Mouse (Mus musculus): Measurements from ENCODE around the gene Gm10518.
A peak's percentile ranks its signal among the peaks of the same experiment; 100 is the strongest.
"Not testable (repeated sequence)": the region's sequence is repeated elsewhere in the genome, so short reads cannot be mapped to it uniquely, and the experiment has no call there.

The Gm10518 gene

DNA sequence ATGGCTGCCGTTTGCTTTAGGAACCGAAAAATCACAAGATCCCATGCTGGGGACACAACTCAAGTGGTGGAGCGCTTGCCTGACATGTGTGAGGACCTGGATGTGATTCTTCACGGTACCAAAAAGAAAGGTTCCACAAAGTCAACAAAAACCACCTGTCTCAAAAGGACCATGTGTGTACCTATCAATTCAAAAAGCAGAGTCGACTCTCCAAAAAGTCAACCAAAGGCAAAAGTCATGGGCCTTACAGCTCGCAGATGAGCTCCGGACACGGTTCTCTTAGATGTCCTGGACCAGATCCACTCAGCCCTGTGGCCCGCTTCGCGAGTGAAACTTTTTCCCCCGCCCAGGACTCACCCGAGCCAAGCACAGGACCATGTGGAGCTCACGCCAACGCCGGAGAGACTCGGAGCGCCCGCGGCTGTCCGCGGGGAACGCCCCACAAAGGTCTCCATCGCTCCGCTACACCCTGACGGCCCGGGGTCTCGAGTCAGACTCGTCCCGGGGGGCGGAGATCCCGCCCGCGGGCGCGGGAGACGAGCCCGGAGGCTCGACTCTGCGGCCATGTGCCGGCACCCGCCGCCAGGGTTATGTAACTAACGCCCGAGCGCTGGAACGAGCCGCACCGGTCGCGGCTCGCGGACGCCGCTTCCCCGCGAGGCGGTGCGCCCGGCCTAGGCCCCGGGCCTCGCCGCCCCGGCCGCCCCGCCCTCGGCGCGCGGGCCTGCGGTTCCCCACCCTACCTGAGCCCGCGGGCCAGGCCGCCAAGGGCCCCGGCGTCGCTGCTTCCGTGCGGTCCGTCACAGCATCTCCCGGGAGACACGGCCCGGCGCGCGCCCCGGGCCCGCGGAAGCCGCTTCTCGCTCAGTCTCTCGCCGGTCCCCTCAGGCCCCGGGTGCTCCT is at the start of gene Gm10518:
TSS of gene Gm10518 (plus strand) at position 767 of the 903 bp plus-strand sequence.
- peak; percentile 52 for DNase-seq (ENCODE audit: low spot score)

DNA sequence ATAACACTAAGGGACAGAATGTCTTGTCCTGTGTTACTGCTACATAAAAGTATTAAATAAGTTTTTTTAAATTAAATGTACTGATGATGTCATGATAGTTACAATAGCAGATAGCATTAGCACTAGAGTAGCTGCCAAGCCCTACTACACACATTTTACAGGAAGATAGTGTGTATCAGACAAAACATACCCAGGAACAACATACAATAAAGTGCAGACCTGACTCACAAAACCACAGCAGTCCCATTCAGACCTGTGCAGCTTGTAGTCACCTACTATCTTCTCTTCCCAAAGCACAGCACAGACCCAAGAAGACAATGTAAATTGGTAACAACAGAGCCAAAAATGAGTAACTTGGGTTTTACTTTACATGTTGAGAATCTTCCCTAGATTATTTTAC is 46.7 kb upstream of the Gm10518 start:
- DNase-seq (ENCODE audit: low spot score) = no peak

DNA sequence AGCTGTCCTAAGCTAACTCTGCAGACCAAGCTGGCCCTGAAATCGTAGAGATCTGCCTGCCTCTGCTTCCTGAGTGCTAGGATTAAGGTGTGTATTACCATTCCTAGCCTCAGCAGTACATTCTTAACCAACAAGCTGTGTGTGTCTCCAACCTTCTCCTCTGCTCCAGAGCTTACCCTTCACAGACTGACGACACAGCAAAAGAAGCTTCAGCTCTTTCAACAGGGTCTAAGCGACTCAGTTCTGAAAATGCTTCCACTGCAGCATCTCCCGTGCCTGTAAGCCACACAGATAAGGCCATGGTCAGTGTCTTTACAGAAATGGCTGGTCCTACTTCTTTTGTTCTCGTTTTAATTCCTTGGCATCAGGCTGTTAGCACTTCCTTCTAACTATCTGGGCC is 43.1 kb upstream of the Gm10518 start:
- no peak for DNase-seq (ENCODE audit: low spot score)

DNA sequence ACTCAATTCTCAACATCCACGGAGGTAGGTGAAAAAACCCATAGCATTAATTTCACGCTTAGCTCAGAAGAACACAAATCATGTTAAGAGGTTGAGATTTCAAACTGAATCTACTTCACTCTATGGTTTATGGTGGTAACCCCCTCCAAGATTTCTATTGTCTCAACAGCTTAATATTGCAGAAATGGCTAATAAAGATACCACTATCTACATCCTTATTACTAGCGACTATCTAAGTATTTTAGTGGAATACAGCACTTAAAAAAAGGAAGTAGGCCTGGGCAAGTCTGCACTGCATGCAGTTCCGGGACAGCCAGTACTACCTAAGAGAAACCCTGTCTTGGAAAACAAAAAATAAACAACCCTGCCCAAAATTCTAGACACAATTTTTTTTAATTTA is 42.6 kb upstream of the Gm10518 start:
- DNase-seq (ENCODE audit: low spot score) = no peak

DNA sequence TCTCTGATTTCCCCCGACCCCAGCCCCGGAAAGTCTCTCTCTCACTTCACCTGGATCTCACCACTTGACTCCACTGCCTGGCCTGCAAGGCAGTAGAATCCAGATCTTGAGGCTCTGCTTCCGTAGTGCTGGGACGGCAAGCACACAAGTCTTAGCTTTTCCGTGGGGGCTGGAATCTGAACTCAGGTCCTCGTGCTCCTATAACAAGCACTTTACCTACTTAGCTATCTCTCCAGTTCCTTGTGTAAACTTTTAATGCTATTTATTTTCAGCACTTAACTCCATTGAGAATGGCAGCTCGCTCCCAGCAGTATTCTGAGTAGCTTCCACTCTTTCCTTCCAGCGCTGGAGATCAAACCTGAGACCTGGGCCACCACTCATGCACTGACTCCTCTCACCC is 26.3 kb upstream of the Gm10518 start:
- DNase-seq (ENCODE audit: low spot score) = no peak

DNA sequence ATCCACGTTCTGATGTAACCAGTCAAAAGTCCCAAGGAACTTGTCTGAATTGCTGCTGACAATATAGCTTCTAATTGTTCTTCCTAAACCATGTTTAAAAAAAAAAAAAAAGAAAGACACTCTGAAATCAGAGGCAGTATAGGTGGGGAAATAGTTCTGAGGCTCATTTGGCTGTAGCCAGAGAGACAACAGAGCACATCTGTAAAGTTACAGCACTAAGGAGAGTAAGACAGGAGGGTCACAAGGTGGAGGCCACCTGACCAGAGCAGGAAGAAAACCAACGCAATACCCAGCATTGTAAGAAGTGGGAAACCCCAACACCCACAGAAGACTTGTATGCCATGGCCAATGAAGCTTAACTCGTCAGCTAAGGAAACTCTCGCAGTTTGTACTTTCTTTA is 19.1 kb upstream of the Gm10518 start:
- no peak for DNase-seq (ENCODE audit: low spot score)

DNA sequence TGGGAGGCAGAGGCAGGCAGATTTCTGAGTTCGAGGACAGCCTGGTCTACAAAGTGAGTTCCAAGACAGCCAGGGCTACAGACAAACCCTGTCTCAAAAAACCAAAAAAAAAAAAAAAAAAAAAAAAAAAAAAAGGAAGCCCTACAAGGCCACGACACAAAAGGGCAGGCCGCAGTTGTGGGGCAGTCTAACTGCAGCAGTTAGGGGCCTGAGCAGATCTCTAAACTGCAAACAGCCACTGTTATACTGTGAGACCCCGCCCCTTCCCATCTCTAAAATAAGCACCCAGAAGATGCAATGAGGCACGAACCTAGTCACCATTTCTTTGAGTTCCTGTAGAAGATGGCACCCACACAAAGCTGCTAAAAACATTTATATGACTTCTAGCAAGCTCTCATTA is 17.7 kb upstream of the Gm10518 start:
- no peak for DNase-seq (ENCODE audit: low spot score)

DNA sequence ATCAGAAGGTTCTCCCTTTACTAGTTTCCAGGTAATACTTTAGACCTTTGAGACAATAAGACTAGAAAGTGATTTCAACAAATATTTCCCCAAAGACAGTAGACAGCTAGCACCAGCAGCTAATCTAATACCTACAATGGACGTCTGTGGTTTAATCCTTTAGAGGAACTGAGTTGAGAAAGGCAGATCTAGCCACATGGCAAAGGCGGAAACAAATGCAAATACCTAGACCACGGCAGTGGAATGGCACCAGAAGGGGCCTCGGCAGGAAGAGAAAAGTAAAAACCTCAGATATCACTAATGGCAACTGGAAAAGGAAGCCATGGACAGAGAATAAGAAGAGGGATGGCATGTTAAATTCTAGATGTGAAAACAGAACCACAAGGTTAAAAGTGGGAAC is 15.9 kb upstream of the Gm10518 start:
- DNase-seq (ENCODE audit: low spot score) = no peak

DNA sequence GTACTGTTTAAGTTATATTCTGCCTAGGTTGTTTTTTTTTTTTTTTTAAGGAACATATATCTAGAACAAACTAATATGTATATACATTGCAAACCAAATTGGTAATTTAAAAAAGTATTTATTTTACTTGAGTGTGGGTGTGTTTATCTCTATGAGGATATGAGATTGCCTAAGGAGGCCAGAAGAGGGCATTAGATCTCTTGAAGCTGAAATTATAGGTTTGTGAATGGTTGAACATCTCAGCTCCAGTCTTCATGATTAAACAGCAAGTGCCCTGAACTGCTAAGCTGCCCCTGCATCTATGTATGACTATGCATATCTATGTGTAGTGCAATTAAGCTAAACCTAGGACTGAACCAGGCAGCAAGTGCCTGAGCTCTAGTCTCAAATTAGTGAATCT is 4.4 kb upstream of the Gm10518 start:
- DNase-seq (ENCODE audit: low spot score) = no peak

DNA sequence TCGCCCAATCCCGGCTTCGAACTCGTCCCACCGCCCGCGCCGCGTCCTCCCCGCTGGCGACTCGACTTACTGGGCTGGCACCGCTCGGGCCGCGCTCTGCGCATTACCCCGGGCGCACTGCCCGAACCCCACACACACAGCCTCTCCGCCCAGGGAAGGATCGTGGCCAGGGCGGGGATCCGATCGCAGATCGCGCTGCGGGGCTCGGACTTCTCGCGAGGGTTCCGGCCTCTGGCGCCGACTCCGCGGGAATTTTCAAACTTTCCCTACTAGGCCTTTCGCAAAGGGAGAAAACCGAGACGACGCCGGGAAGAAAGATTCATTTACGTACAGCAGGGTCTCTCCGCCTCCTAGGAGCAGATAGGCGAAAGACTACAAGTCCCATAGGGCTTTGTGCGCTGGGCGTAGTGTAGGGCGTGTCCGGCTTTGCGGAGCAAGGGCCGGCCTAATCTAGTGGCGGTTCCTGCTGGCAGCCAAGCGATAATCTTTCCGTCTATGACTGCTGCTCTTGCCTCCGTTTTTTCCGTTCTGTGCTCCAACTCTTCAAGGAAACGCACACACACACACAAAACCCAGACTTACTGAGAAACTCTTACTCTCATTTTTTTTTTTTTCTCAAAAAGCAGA is 450 bp downstream of the Gm10518 start, which contains the start of gene Ahctf1:
TSS of gene Ahctf1 (minus strand) at position 168 of the 627 bp plus-strand sequence.
- DNase-seq (ENCODE audit: low spot score) = peak; percentile 97

DNA sequence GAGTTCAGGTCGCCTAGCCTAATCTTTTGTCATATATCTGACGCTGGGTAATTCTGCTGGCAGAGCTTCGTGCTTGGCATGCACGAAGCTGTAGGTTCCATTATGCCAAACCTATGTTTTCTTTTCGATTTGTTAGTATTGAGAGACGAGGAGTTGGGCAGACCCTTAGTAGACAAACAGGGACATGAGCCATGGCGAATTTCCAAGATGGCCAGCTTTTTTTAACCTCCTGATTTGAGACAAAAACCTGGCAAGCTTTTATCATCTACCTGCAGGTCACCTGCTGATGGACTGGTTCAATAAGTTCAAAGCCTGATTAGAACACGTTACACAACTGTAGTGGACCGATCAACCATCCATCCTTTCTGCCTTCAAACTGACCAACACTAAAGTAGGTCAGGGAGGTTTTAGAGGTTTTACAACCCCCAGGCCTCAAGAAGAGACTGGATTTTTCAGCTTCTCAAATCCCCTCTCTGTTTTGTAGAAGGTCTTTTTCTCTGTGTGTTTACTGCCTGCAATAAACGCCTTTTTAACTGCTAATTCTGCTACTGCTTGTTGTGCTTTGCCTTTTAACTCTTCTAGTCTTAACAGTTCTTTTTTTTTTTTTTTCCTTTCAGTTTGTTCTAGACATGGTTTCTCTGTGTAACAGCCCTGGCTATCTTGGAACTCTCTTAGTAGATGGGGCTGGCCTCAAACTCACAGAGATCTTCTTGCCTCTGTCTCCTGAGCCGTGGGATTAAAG is 1.1 kb downstream of the Gm10518 start:
- no peak for DNase-seq (ENCODE audit: low spot score)

DNA sequence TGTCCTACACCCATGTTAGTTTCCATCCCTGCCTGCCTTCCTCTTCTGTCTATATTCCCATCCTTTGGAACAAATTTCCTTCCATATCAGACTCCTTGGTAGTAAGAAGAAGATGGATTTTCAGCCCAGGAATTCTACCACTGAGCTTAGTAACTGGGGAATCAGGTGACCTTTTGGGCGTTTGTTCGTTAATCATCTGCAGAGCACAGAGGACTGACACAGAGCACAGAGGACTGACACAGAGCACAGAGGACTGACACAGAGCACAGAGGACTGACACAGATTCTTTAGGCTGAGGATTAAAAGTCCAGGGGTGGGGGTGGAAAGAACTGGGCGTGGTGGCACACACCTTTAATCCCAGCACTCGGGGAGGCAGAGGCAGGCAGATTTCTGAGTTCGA is 2.6 kb downstream of the Gm10518 start:
- DNase-seq (ENCODE audit: low spot score) = no peak

DNA sequence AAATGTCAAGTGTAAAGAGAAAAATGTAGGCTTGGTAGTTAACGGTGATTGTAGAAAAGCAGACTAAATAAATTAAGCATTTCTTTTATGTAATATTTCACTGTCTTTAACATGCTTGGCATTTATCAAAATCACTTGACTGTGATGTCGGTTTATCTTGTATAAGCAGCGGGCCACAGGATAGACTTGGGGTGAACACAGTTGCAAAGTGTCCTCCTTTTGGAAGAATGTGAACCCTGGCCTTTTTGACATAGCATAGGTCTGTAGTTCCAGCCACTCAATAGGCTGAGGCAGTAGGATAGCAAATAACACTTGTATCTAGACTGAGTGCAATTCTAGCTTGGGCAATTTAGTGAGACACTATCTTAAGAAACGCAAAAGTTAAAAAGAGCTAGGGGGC is 4.3 kb downstream of the Gm10518 start:
- no peak for DNase-seq (ENCODE audit: low spot score)

DNA sequence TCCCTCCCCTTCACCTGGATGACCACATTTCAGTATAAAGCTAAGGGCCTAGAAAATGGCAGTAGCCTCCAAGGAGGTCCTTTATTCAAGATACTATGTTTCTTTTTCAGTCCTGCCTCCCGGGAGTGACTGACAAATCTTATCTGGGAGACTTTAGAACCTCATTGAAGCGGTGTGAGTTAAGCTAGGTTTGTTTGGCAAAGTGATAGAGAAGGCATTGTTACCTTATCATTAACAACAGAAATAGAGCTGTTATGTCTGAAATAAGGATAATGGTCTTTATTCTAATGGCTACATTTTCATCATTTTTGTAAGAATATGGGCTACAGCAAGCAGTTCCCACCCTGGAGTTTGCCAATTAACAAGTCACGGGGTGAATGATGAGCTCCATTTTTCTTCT is 5.1 kb downstream of the Gm10518 start:
- DNase-seq (ENCODE audit: low spot score) = no peak

DNA sequence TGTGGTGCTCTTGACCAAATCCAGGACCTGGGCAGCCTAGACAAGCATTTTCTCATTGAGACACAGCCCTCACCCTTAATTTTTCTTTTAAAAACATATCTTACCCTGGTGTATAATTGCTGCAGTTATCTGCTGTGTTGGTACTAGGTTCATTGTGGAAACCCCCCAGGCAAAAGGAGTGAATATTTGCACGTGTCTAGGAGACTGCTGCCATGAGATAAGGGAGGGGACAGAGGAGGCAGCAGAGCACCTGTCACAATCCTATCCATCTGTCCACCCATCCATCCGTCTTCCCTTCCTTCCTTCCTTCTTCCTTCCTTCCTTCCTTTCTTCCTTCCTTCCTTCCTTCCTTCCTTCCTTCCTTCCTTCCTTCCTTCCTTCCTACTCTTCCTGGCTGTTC is 10.2 kb downstream of the Gm10518 start:
- no peak for DNase-seq (ENCODE audit: low spot score)

DNA sequence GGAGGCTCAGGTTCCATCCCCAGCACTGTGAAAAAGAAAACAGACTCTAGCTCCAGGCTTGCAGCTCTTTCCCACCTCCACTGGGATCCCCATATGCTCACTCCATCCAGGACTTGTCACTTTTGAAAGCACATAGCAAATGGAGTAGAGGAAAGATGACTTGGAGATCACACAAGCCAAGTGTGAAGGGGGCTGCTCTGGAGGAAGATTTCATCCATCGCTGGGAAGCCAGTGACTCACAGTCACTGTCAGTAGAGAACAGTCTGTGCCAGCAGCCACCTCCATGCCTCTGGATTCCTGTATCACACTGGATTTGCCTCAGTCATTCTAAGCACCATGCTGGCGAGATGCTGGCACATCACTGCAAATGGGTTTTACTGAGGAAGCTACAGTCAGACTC is 11.4 kb downstream of the Gm10518 start:
- DNase-seq (ENCODE audit: low spot score) = no peak

DNA sequence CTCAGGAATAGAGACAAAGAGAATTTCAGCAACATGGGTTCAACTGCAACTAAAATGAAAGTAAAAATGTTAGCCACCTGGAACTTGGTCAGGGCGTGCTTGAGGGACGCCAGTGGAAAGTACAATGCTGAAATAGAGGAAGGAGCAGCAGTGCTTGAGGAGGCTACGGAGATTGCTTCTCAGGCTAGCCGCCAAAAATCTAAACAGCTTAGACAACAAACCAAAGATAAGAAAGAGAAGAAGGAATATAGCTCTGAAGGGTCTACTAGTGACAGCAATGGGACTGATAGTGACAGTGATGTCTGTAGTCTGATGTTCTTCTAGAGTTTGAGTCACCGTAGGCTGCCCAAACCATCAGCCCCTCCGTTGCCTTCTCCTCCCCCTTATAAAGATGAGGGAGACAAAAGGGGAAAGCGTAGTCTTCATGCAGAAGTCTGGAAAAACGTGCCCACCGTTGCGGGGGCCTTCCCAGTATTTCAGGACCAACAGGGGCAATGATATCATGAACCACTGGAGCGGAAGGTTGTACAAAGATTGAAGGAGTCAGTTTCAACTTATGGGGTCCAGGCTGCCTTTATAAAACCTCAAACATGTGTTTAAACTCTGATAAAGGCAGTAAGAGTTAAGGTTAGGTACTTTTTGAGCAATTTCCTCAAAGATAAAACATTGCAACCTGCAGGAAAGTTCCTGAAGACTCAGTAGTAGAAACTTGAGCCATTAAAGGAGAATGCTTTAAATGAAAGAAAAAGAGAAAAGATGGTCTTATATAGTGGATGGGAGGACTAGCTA is 15.5 kb downstream of the Gm10518 start:
- DNase-seq (ENCODE audit: low spot score) = not testable (repeated sequence)

DNA sequence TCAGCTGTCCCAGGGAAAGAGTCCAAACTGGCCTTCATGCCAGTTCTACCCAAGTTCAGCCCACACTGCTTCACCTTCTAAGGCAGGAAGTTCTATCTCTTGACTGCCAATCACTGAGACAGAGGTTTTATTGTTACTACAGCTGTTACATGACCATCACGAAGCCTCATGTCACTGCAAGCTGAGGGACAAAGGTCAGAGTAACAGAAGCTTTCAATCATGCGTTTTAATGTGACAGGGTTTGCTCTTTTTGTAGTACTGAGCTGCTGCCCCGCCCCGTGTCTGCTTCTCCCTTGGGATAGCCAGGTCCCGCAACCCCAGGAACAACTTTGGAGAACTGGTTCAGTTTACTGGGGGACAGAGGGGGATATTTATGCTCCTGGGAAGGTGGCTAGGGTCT is 21.4 kb downstream of the Gm10518 start:
- DNase-seq (ENCODE audit: low spot score) = no peak

DNA sequence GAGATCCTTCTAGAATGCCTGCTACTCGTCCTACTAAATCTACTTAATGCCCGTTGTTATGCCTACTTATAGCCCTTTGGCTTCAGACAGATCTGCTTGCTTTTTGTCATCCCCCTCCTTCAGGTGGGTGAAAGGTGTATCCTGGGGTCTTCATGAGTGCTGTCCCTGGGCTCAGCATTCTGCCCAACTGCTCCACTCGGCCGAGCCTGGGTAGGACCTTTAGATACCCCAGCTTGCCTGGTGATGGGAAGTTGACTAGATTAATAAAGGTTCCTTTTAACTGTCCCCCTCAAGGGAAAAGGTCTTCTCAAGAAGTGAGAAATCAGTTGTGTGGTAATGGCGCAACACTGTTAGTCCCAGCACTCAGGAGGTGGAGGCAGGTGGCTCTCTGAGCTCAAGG is 24.9 kb downstream of the Gm10518 start:
- no peak for DNase-seq (ENCODE audit: low spot score)

DNA sequence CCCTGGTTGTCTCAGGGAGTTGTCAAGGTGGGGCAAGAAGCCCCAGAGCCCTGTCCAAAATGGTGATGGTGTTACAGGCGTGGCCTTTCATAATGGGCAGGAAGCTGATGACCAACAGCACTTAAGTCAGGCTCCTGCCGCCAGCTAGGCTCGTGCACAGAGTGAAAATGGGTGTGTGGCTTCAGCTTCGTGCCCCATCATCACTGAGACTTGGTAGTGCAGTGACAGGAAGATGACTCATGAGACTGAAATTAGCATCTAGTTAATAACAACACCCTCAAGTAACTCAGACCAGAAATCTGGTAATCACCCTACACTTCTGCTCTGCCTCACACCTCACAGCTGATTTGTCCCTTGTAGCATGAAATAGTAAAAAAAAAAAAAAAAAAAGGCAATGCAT is 25.7 kb downstream of the Gm10518 start:
- DNase-seq (ENCODE audit: low spot score) = no peak

DNA sequence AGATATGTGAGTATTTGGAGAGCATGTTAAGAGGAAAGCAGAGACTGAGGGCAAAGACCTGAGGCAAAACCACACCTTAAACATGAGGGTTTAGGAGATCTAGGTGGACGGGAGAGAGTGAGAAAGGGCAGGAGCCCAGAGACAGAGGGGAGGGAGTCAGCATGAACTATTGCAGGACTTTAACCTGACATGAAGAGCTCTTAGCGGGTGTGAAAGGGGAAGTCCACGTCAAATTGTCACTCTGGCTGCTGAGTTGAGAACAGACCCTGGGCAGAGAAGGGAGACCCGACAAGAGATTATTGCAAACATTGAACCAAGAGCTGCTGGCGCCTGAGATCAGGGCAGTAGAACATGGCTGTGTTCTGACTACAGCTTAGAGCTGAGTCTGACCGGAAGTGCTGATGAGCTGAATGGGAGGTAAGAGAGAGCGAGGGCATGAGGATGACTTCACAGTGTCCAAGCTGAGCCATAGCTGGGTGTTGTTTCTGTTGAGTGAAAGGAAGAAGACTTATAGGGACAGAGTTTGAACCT is 29.6 kb downstream of the Gm10518 start:
- DNase-seq (ENCODE audit: low spot score) = no peak

DNA sequence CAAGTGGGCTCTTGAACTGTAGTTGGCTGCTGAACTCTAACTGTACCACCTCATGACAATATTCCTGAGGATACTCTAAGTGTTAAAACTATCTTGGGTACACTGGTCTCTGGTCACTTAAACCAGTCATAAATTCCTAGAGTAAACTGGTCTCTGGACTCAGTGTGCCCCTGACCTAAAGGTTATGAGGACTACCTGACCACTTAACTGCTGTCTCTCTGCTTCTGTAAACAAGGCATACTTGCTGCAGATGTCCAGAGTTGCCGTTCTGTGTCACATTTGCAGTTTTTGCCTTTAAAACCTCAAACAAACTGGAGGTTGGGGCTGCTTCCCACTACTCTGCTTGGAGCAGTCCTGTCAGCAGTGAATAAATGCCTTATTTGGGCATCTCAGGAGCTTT is 30.4 kb downstream of the Gm10518 start:
- DNase-seq (ENCODE audit: low spot score) = no peak

All from ovary, postnatal 10 days (tissue).